Mouse (Mus musculus) intestine, embryonic 14.5 days (tissue): ENCODE measurements around the gene Ddx3y. TPM values are rescaled to one million over a fixed set of nuclear protein-coding genes. Genes with fewer than 3 reads are reported as not detected.

Experiments
- ATAC-seq: fragments of 200-750 bp; cut with Nextera tagmentation; replicated peaks from 2 replicates; pipeline ENCODE4 v1.8.0; 2017; ENCODE audit warnings: low read depth, moderate number of reproducible peaks, moderate TSS enrichment, moderate library complexity; ENCODE audit not compliant: low FRiP score, low TSS enrichment
- DNase-seq: peaks from one replicate; pipeline ENCODE4 v3.0.0-alpha.2; 2018; ENCODE audit warnings: low spot score
- H3K27ac ChIP-seq: fragments of 300-500 bp; sonication (generic); 2 replicates; pipeline ENCODE4 v1.5.1; 2014; ENCODE audit warnings: low read depth, mild to moderate bottlenecking, control low read depth
- H3K27me3 ChIP-seq: fragments of 300-500 bp; sonication (generic); replicated peaks from 2 replicates; pipeline ENCODE4 v1.6.1; 2014; ENCODE audit warnings: low read length, control low read depth; ENCODE audit not compliant: control insufficient read depth, insufficient read depth
- H3K36me3 ChIP-seq: fragments of 300-500 bp; sonication (generic); 2 replicates; pipeline ENCODE4 v1.6.1; 2014; ENCODE audit warnings: low read length, control low read depth; ENCODE audit not compliant: control insufficient read depth, insufficient read depth
- H3K4me1 ChIP-seq: fragments of 300-500 bp; sonication (generic); replicated peaks from 2 replicates; pipeline ENCODE4 v1.6.1; 2014; ENCODE audit warnings: low read length, control low read depth, mixed read lengths; ENCODE audit not compliant: control insufficient read depth, insufficient read depth
- H3K4me2 ChIP-seq: fragments of 300-500 bp; sonication (generic); 2 replicates; pipeline ENCODE4 v1.6.1; 2014; ENCODE audit warnings: low read length
- H3K4me3 ChIP-seq: fragments of 300-500 bp; sonication (generic); 2 replicates; pipeline ENCODE4 v1.5.1; 2014; ENCODE audit warnings: low read depth, low read length, control low read depth, mixed read lengths
- H3K9ac ChIP-seq: fragments of 300-500 bp; sonication (generic); 2 replicates; pipeline ENCODE4 v1.6.1; 2014; ENCODE audit warnings: mild to moderate bottlenecking, low read length
- H3K9me3 ChIP-seq: fragments of 300-500 bp; sonication (generic); 2 replicates; pipeline ENCODE4 v1.6.1; 2016; ENCODE audit warnings: low read length, control low read depth; ENCODE audit not compliant: control insufficient read depth
- WGBS: fragments of 180-500 bp; shearing (Covaris S2); extraction: QIAGEN DNeasy Blood & Tissue Kit; methylation state at CpG from one replicate; pipeline ENCODE4 v1.1.7; 2014; 5-methylcytosine and 5-hydroxymethylcytosine counted together
- polyA plus RNA-seq: library from polyadenylated mRNA; unstranded; fragments of >200 nt; fragmentation: Nextera tagmentation; extraction: Ambion mirVana; gene quantifications from 2 replicates; pipeline ENCODE4 v1.2.1, GENCODE M21; 2014

The Ddx3y gene
- 36.0 TPM in 1 of 2 replicates, not detected in the other for polyA plus RNA-seq

DNA sequence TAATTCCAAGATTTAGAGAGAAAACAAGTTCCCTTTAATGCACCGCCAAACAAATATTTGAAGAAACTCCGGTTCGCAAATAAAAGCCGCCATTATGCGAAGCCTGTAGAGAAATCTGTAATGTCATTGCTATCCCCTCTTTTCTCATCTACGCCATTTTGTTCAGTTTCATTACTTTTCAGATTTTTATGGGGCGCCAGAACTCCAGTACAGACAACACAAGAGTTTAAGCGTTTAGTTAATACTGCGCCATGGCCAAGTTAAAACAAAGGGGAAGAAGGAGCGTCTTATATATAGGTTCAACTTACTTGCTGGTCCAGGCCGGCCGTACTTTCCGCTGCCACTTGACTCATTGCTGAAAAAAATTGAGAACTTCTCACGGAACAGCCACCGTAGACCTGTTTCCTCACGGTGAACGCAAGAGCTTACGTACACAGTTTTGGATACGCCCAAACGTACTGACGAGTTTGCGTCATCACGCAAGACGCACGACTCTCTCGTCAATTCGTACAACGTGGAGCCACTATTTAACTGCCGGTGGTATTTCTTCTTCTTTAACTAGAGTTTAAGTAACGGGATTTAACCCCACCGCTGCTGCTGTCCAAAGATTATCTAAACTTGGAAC, at the start of gene Ddx3y:
Gene Ddx3y (minus strand): TSS at position 459 of the 625 bp plus-strand sequence.
- Histone ChIP-seq H3K4me1 (no peaks in the 10 kb centered on the region), H3K27me3 (no peaks in the 10 kb centered on the region), H3K36me3 (no peaks in the 10 kb centered on the region), H3K9ac (peak within 1 kb of the TSS; percentile 51), H3K4me3 (peak within 1 kb of the TSS; percentile 38), H3K27ac (peak within 1 kb of the TSS; percentile 77), H3K4me2 (peak within 1 kb of the TSS; percentile 37), H3K9me3 (no peaks in the 10 kb centered on the region)
- peak; percentile 53 for DNase-seq
- peak; percentile 92; the same call in 1 of the 2 replicates for ATAC-seq
- 3% methylated on average over 29 of the region's 31 CpGs for WGBS

- H3K4me3 ChIP-seq, result no peak overlapping the region
- no peak for DNase-seq
- no peaks in the 10 kb centered on the region for H3K36me3 ChIP-seq
- H3K27ac ChIP-seq, result no peak overlapping the region
- no peak overlapping the region for H3K4me2 ChIP-seq
- H3K9me3 ChIP-seq, result no peaks in the 10 kb centered on the region
- ATAC-seq, result no peak
- no peaks in the 10 kb centered on the region for H3K27me3 ChIP-seq
- H3K4me1 ChIP-seq, result no peaks in the 10 kb centered on the region
- no peak overlapping the region for H3K9ac ChIP-seq
Observed at GRCm38 (mm10) chrY:1293708-1294107, 7.3 kb upstream of the Ddx3y start.

DNA sequence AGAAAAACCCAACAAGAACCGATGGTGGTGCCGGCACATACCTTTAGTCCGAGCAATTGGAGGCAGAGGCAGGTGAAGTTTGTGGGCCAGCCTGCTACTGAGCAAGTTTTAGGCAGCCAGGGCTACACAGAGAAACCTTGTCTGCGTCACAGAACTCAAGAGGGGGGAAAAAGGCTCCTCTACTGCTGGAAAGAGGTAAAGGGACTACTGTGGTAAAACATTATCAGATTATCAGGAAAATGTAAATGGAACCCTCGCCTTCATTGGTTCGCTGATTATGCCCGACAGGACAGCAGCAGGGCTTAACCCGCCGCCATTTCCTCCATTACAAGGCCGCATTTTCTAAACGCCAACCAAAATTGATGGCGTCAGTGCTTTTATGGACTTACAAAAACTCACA, 694 bp downstream of the Ddx3y start:
- Histone ChIP-seq H3K27me3 (no peaks in the 10 kb centered on the region), H3K27ac (peak overlapping the region; percentile 77), H3K4me3 (peak overlapping the region; percentile 38), H3K4me2 (peak overlapping the region; percentile 37), H3K9ac (peak overlapping the region; percentile 51), H3K9me3 (no peaks in the 10 kb centered on the region), H3K4me1 (no peaks in the 10 kb centered on the region), H3K36me3 (no peaks in the 10 kb centered on the region)
- DNase-seq, result peak; percentile 48
- WGBS, result 4% methylated on average over 10 of the region's 12 CpGs
- ATAC-seq, result no peak

GRCm38 (mm10) chrY:1246117-1246516, 40.3 kb downstream of the Ddx3y start:
- H3K9ac ChIP-seq, result no peak overlapping the region
- H3K9me3 ChIP-seq, result no peaks in the 10 kb centered on the region
- peak overlapping the region; percentile 35; the same call in 1 of the 2 replicates for H3K4me2 ChIP-seq
- no peaks in the 10 kb centered on the region for H3K27me3 ChIP-seq
- 58% methylated on average over 3 of the region's 6 CpGs for WGBS
- H3K4me3 ChIP-seq, result peak overlapping the region; percentile 42
- DNase-seq, result no peak
- no peaks in the 10 kb centered on the region for H3K36me3 ChIP-seq
- H3K27ac ChIP-seq, result no peak overlapping the region
- H3K4me1 ChIP-seq, result no peaks in the 10 kb centered on the region
- ATAC-seq, result no peak

DNA sequence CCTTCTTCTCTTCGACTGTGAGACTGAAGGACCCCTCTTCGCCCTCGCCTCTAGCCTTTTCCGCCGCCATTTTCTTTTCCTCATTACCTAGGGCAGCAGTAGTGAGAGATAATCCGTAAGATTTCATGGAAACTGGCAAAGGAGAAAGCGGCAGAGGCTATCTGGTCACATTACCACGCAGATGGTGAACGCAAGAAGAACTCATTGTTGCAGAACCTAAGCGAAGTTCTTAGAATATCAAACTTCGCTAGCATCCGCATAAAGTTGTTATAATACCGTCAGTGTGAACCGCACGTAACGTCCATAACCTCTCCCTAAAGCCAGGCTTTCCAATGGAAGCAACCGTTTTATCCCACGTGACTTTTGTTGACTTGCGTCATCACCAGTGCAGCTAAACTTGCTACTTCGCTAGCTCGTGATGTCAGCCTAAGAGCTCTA, 41.0 kb downstream of the Ddx3y start, which contains the start of gene Uty:
Gene Uty (minus strand): TSS at position 334 of the 438 bp plus-strand sequence.
- Histone ChIP-seq H3K4me2 (peak within 1 kb of the TSS; percentile 35), H3K27me3 (no peaks in the 10 kb centered on the region), H3K9ac (peak within 1 kb of the TSS; percentile 48), H3K4me1 (no peaks in the 10 kb centered on the region), H3K27ac (peak within 1 kb of the TSS; percentile 65), H3K9me3 (no peaks in the 10 kb centered on the region), H3K36me3 (no peaks in the 10 kb centered on the region), H3K4me3 (peak within 1 kb of the TSS; percentile 42)
- DNase-seq, result peak; percentile 57
- 1% methylated on average over 21 of the region's 21 CpGs for WGBS
- ATAC-seq, result peak; percentile 95; the same call in 1 of the 2 replicates

- Histone ChIP-seq H3K4me3 (peak overlapping the region; percentile 42), H3K9ac (peak overlapping the region; percentile 48), H3K27me3 (no peaks in the 10 kb centered on the region), H3K36me3 (no peaks in the 10 kb centered on the region), H3K4me2 (peak overlapping the region; percentile 35), H3K27ac (peak overlapping the region; percentile 65), H3K9me3 (no peaks in the 10 kb centered on the region), H3K4me1 (no peaks in the 10 kb centered on the region)
- 0% methylated on average over 9 of the region's 9 CpGs for WGBS
- ATAC-seq (no peak), DNase-seq (no peak)
Observed at GRCm38 (mm10) chrY:1244940-1245339, 41.5 kb downstream of the Ddx3y start.

DNA sequence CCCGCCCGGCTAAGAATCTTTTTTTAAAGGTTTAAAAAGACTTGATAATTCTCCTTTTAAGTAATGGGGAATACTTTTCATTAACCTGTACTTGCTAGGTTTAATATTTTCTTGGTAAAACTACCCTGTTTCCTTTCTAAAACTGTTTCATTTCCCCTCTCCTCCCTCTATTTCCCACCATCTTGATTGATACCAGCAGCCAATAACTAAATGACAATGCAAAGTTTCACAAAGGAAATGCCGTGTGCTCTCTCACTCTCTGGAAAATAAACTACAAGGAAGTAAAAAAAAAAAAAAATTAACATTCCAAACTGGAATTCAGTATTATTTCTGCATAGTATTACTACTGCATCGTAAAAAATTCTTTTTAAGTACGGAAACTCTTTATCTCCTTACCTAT, 42.0 kb downstream of the Ddx3y start:
- Histone ChIP-seq H3K27me3 (no peaks in the 10 kb centered on the region), H3K4me3 (peak overlapping the region; percentile 42), H3K27ac (no peak overlapping the region), H3K9me3 (no peaks in the 10 kb centered on the region), H3K36me3 (no peaks in the 10 kb centered on the region), H3K4me2 (peak overlapping the region; percentile 35), H3K4me1 (no peaks in the 10 kb centered on the region), H3K9ac (peak overlapping the region; percentile 48)
- DNase-seq, result no peak
- ATAC-seq, result no peak
- 48% methylated on average over 5 of the region's 5 CpGs for WGBS

- H3K4me3 ChIP-seq, result no peak overlapping the region
- H3K4me2 ChIP-seq, result no peak overlapping the region
- ATAC-seq (no peak), DNase-seq (no peak)
- no peaks in the 10 kb centered on the region for H3K27me3 ChIP-seq
- no peaks in the 10 kb centered on the region for H3K36me3 ChIP-seq
- H3K9me3 ChIP-seq, result no peaks in the 10 kb centered on the region
- no peak overlapping the region for H3K9ac ChIP-seq
- H3K4me1 ChIP-seq, result no peaks in the 10 kb centered on the region
- 87% methylated on average over 5 of the region's 7 CpGs for WGBS
- H3K27ac ChIP-seq, result no peak overlapping the region
Observed at GRCm38 (mm10) chrY:1220001-1220400, 66.4 kb downstream of the Ddx3y start.
